Mouse (Mus musculus) layer of hippocampus, adult 11-12 months (tissue): ENCODE data around the gene Tesmin.

Experiments
- DNase-seq: peaks from one replicate; pipeline ENCODE4 v3.0.0; 2022; ENCODE audit warnings: low spot score

The Tesmin gene

DNA sequence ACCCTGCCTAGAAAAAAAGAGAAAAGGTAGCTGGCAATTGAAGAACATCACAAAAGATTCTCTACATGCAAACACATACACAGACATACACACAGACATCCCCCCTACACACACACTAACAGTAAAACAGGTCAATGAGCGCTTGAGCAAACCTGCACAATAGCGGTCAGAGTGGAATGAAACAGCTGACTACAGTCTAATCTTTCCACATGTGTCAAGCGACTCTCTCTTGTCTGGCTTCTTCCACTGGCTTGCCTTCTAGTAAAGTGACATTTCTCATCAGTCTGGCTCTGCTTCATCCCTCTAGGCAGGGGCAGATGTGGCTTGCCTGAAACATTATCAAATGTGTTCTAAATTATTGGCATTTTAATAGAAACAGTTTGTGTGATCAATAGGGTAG is 5.6 kb downstream of the Tesmin start:
- no peak for DNase-seq

GRCm38 (mm10) chr19:3400057-3400456 is 11.4 kb downstream of the Tesmin start:
- no peak for DNase-seq

DNA sequence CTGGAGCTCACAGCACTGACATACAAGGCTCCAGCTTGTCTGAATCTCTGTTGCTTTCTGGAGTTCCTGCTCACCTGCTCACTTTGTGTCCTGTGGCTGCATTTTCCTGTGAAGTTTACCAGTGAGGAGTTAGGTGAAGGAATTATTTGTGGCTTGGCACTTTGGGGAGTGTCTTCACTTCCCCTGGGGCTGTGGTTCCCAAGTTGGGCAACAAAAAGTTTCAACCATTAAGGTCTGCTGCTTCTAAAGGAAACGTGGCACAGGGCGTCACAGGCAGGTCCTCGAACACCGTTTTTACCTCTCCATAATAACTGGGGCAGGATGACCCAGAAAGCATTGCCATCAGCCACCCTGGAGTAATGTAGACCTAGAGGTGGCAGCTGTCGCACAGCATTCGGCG is 12.8 kb downstream of the Tesmin start:
- no peak for DNase-seq

GRCm38 (mm10) chr19:3401943-3402342 is 13.3 kb downstream of the Tesmin start:
- DNase-seq: no peak

DNA sequence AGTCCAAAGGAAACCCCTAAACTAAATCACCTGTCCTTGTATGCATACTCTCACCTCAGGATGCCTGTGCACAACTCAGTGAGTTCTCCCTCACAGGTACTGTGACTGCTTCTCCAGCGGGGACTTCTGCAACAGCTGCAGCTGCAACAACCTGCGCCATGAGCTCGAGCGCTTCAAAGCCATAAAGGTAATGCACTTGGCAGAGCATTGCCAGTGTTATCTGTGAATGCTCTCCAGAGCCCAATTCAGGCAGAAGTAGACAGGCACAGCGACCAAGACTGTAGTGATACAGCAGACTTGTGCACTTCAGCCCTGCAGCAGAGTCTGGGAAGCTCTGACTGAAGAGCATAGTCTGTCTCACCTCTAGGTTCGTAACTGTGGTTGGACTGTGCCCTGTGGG is 13.7 kb downstream of the Tesmin start:
- DNase-seq: no peak

DNA sequence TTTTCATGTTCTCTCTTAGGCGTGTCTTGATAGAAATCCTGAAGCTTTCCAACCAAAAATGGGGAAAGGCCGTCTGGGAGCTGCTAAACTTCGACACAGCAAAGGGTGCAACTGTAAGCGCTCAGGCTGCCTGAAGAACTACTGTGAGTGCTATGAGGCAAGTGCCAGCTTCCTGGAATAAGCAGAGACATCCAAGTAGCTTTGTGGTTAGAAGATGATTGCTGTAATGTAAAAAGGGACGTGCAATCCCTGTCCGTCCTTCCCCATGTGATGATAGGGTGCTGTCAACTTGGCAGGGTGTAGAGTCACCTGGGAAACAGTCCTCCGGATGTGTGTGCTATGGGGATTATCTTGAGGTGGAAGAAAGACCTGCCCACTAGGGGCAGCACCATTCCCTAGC is 15.4 kb downstream of the Tesmin start:
- no peak for DNase-seq

- no peak for DNase-seq
These were observed 17.0 kb downstream of the Tesmin start for GRCm38 (mm10) chr19:3405531-3406281.

DNA sequence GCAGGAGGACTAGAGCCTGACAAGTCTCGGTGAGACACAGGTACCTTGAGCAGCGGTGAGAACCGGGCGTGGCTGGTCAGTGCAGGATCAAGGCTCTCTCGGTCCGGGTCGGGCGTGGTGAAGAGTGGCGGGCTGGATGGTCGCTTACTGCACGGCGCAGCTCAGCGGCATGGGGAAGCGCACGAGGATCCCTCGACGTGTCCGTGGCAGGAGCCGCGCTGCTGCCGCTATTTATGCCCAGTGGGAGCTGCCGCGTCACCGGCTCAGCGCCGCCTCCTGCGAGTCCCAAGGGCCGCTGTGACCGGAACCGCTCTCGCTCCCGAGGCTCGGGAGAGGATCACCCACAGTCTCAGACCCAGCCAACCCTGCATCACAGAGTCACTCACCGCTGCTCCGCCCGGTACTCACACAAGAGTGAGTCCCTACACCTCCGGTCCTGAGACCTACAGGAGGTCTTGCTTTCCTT is 25.6 kb downstream of the Tesmin start, which contains the start of gene Gal:
Gene Gal (minus strand): TSS at position 277 of the 466 bp plus-strand sequence.
- no peak for DNase-seq

GRCm38 (mm10) chr19:3419251-3419650 is 30.6 kb downstream of the Tesmin start:
- DNase-seq: peak; percentile 24

GRCm38 (mm10) chr19:3422488-3422887 is 33.8 kb downstream of the Tesmin start:
- no peak for DNase-seq

GRCm38 (mm10) chr19:3422981-3423380 is 34.3 kb downstream of the Tesmin start:
- no peak for DNase-seq

DNA sequence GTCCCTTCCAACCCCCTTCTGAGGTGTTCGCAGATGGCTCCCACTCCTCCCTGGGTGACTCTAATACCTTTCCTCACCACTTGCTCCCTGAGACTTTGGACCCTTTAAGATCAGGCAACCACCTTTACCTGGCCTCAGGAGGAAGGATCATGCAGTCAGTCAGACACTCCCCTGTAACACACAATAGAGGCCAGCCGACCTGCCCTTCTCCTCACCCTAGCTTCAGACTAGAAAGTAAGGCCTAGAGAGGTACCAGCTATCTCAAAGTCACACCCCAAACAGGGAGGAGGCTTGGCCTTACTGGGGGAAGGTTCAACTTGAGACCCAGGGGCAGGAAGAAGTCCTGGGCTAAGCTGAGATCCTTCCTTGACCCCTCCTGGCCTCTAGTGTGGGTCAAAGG is 35.6 kb downstream of the Tesmin start:
- no peak for DNase-seq

- DNase-seq: no peak
These were observed 39.6 kb downstream of the Tesmin start for GRCm38 (mm10) chr19:3428057-3428830.

GRCm38 (mm10) chr19:3429156-3429816 is 40.6 kb downstream of the Tesmin start:
- DNase-seq: no peak

DNA sequence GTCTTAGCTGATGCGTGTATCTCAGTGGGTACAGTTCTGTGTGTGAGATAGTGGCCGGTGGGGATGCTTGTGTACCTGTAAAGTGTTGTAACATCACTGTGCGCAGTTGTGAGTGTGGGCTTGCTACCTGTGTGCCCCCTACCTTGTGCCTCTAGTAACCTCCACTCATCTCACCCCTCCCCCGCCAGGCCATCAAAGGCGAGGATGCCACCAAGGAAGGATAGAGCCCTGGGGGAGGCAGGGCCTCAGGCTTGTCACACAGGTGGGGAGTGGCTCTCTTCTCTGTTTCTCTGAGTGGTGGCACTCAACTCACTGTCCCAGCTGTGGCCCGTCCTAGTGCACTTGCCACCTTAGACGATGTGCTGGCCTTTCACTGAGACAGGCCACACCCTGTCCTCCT is 42.4 kb downstream of the Tesmin start:
- DNase-seq: no peak

DNA sequence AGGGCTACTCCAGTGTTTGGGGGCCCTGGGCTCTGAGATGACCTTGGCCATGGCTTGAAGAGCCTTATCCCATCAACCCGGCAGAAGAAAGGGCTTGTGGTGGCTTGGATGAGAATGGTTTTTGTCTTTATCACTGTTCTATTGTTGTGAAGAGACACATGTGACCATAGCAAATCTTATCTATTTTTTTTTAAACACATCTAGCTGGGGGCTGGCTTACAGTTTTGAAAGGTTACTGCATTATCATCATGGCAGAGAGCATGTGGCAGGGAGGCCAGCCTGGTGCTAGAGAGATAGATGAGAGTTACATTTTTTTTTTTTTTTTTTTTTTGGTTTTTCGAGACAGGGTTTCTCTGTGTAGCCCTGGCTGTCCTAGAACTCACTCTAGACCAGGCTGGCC is 43.3 kb downstream of the Tesmin start:
- no peak for DNase-seq

DNA sequence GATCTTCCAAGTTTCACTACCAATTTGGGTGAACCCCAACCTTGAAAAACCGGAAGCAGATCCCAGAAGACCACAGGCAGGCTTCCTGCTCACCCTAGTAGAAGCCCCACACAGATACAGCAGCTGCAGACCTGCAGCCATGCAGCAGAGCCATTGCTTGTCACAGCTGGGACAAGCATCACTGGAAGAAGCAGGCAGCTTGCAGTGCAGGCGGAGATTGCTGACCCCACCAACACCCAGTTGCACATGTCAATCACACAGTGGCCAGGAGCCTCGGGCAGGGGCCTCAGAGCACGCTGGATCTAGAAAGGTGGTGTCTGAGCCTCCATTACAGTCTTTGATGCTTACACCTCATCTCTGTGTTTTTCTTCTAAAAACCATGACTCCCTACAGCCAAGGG is 45.5 kb downstream of the Tesmin start:
- no peak for DNase-seq

- no peak for DNase-seq
These were observed 46.0 kb downstream of the Tesmin start for GRCm38 (mm10) chr19:3434641-3435040.

DNA sequence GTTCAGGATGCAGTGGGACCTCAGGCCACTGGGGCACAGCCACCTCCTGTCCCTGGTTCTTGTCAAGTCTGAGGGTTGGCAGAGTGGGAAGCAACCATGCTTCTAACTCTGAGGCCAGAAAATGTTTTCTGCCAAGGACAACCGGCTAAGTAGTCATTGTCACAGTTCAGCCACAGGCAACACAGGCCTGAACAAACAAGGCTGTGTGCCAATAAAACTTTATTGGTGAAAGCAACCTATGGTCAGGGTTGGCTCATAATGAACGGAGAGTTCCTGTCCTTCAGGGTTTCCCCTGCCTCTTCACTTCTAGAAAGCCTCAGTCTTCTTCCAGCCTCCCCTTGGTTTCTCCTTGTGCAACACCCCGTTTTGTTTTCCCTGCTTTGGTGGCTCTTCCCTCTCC is 47.2 kb downstream of the Tesmin start:
- no peak for DNase-seq

DNA sequence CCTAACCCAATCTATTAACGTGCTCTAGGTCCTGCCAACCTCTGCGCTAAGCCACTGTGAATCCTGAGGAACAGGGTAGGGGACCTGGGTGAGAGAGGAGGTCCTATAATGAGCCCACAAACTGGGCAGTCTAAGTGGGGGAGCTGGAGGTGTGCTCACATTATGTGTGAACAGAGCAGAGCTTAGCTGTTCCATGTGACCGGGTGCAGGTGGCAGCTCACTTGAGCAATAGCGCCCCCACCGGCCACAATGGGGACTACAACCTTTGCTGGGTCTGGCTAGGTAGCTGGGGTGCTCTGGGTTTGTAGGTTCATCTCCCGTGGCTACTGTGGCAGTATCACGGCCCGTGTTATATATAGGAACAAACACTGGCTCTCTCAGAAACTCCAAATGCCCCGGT is 48.2 kb downstream of the Tesmin start:
- no peak for DNase-seq

- DNase-seq: no peak
These were observed 49.3 kb downstream of the Tesmin start for GRCm38 (mm10) chr19:3437980-3438379.

DNA sequence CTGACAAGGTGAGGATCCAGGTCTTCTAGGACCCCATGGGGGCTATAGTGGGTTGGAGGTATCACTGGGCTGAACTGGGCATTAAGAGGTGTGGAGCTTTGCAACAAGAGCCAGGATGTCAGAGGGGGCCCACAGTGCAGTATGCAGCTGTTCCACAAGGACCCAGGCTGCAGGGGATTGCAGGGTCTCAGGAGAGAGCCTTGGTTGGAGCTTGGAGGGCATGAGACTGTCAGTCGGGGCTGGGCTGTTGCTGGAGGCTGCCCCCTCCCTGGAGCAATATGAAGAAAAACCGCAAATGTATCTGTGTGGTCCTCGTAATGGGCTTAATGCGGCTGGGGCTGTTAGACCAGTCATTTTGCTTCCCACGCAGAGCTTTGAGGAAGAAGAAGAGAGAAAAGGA is 52.0 kb downstream of the Tesmin start:
- DNase-seq: no peak

DNA sequence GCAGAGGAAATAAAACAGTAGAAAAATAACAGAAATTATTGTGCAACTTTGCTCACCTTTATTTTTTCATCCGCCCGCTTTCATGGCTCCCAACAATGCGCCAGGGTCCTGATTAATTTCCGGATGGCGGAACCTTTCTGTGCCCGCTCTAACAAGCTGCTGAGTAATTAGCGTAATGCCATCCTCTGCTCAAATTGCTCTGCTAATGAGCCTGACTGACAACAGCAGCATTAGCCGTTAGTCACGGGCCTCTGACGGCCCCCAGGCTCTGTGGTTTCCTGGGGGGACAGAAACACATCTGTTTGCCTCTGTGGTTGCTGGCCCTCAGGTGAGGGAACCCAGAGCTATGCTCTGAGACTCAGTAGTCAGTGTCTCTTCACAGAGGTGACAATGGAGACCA is 52.4 kb downstream of the Tesmin start:
- DNase-seq: no peak
